ENCODE assay signal across 11 mouse cellular contexts in the genomic region with DNA sequence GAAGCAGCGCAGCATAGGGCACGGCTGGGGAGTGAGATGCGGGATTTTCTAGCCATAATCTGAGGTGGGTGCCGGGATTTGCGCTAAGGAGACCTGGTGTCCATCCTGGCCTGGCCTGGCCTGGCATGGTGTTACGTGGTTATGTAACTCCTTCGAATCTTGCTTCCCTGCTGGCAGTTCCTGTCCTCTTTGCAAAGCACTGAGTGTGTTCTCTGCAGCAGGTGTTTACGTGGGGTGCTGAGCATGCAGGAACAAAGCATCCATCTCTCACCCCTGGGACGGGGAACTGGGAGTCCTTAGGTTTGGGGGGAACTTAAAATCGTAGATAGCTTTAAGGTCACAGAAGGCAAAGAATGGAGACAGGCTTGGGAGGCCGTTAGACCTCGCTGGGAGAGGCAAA. TPM values are rescaled to one million over a fixed set of nuclear protein-coding genes. Genes with fewer than 3 reads are reported as not detected.
A peak's percentile ranks its signal among the peaks of the same experiment; 100 is the strongest.
DNase-seq lines count a peak whose midpoint lies in the region; ATAC-seq lines count a peak whose summit lies in the region.
"Had no signal": no experiment of that assay in that cellular context is flagged by ENCODE, and none has a peak within 500 bp of the region (broad histone marks: within the 10 kb centered on the region; RNA-seq: fewer than 3 reads in every experiment).

No protein-coding gene starts in this region.

- no peak overlapping the region for H3K4me2 ChIP-seq in lung, embryonic 16.5 days (ENCODE audit: low read depth, low read length)
- no peak overlapping the region for H3K4me2 ChIP-seq in heart, embryonic 14.5 days (ENCODE audit: low read length)
- no peak overlapping the region for H3K4me2 ChIP-seq in stomach, embryonic 14.5 days (replicated peaks; ENCODE audit: low read depth, low read length)

- peak overlapping the region; percentile 50 for H3K27ac ChIP-seq in lung, embryonic 16.5 days (ENCODE audit: low read length)
- peak overlapping the region; percentile 63 to 94 for H3K27ac ChIP-seq in heart, embryonic 14.5 days (replicated peaks in 1 of 2; ENCODE audit: control insufficient read depth in 1 of 2, insufficient read depth in 1 of 2, low read depth in 2 of 2, low read length in 2 of 2)
- H3K27ac ChIP-seq in stomach, embryonic 14.5 days (ENCODE audit: low read length): peak overlapping the region; percentile 49; the same call in 1 of the 2 replicates

- WGBS in lung, embryonic 16.5 days: 75% methylated on average over 12 of the region's 12 CpGs
- WGBS in heart, embryonic 14.5 days: 61% methylated on average over 12 of the region's 12 CpGs
- WGBS in stomach, embryonic 14.5 days: 72% methylated on average over 12 of the region's 12 CpGs

- peak; percentile 33 for DNase-seq in CD4-positive, CD25-positive, alpha-beta regulatory T cell, adult 2 months (ENCODE audit: low read depth, low spot score)
- DNase-seq in lung, postnatal 4 days: no peak
- no peak for DNase-seq in spleen, adult 12 weeks (ENCODE audit: low spot score)
- DNase-seq in frontal cortex, postnatal 25 days (ENCODE audit: low spot score in 2 of 2): no peak
- DNase-seq: adrenal gland, adult 2 months; gastrocnemius, postnatal 10 days; lung, postnatal 14 days had no signal

- no peak for ATAC-seq in CD4-positive, CD25-positive, alpha-beta regulatory T cell, adult 4 months
- ATAC-seq in lung, embryonic 16.5 days (ENCODE audit: low read depth): no peak
- no peak for ATAC-seq in heart, embryonic 14.5 days (ENCODE audit: insufficient number of reproducible peaks, insufficient read depth, low FRiP score, low read depth)
- no peak for ATAC-seq in stomach, embryonic 14.5 days (ENCODE audit: insufficient number of reproducible peaks, insufficient read depth, low FRiP score, low read depth)

- H3K4me1 ChIP-seq in lung, embryonic 16.5 days (replicated peaks; ENCODE audit: control insufficient read depth, insufficient read depth, low read length): peaks cover 63% of the 10 kb centered on the region
- H3K4me1 ChIP-seq in heart, embryonic 14.5 days (ENCODE audit: control insufficient read depth in 2 of 2, insufficient read depth in 2 of 2, low read length in 2 of 2): peaks cover 60 to 98% of the 10 kb centered on the region in 2 experiments
- peaks cover 43% of the 10 kb centered on the region for H3K4me1 ChIP-seq in stomach, embryonic 14.5 days (ENCODE audit: control insufficient read depth, insufficient read depth, low read length)

- H3K36me3 ChIP-seq in lung, embryonic 16.5 days (ENCODE audit: control insufficient read depth, insufficient read depth, low read length): no peaks in the 10 kb centered on the region
- no peaks in the 10 kb centered on the region for H3K36me3 ChIP-seq in heart, embryonic 14.5 days (ENCODE audit: control insufficient read depth, insufficient read depth, low read length)
- no peaks in the 10 kb centered on the region for H3K36me3 ChIP-seq in stomach, embryonic 14.5 days (ENCODE audit: control insufficient read depth, insufficient read depth, low read length)

- H3K9ac ChIP-seq in lung, embryonic 16.5 days (ENCODE audit: low read length): no peak overlapping the region
- H3K9ac ChIP-seq in heart, embryonic 14.5 days (ENCODE audit: low read length): peak overlapping the region; percentile 51
- H3K9ac ChIP-seq in stomach, embryonic 14.5 days (replicated peaks; ENCODE audit: low read depth, low read length): no peak overlapping the region

- no peaks in the 10 kb centered on the region for H3K9me3 ChIP-seq in lung, embryonic 16.5 days (ENCODE audit: control insufficient read depth, low read length)
- H3K9me3 ChIP-seq in heart, embryonic 14.5 days (ENCODE audit: control insufficient read depth, low read length): no peaks in the 10 kb centered on the region
- H3K9me3 ChIP-seq in stomach, embryonic 14.5 days (ENCODE audit: control insufficient read depth, low read depth, low read length): no peaks in the 10 kb centered on the region

- H3K4me3 ChIP-seq in lung, embryonic 16.5 days (ENCODE audit: low read length): no peak overlapping the region
- no peak overlapping the region for H3K4me3 ChIP-seq in heart, embryonic 14.5 days (ENCODE audit: control insufficient read depth in 1 of 2, insufficient read depth in 1 of 2, low read depth in 1 of 2, low read length in 2 of 2)
- no peak overlapping the region for H3K4me3 ChIP-seq in stomach, embryonic 14.5 days (ENCODE audit: low read depth, low read length)

- H3K27me3 ChIP-seq in lung, embryonic 16.5 days (ENCODE audit: control insufficient read depth, insufficient read depth, low read depth, low read length): no peaks in the 10 kb centered on the region
- no peaks in the 10 kb centered on the region for H3K27me3 ChIP-seq in heart, embryonic 14.5 days (ENCODE audit: control insufficient read depth, insufficient read depth, low read length)
- H3K27me3 ChIP-seq in stomach, embryonic 14.5 days (ENCODE audit: control insufficient read depth, insufficient read depth, low read length): no peaks in the 10 kb centered on the region

RNA-seq across cellular contexts. Expression of gene C1qtnf9, which starts 28.3 kb away (rescaled TPM):
- polyA plus RNA-seq in CD4-positive, CD25-positive, alpha-beta regulatory T cell, adult 4 months (2017; shearing (Covaris generic)): under 1 TPM in 1 of 2 experiments, not detected in 1; 0.39 TPM
- 1.1 and 1.4 TPM in 2 replicates for polyA plus RNA-seq in lung, embryonic 16.5 days (2015; fragmentation: Nextera tagmentation; extraction: Ambion mirVana)
- polyA plus RNA-seq in heart, embryonic 14.5 days (2014; fragmentation: Nextera tagmentation; extraction: Ambion mirVana): 0.31 and 0.98 TPM in 2 replicates
- 0.33 and 0.73 TPM in 2 replicates for polyA plus RNA-seq in stomach, embryonic 14.5 days (2014; fragmentation: Nextera tagmentation; extraction: Ambion mirVana)

RNA-seq across cellular contexts. Expression of gene Mipep, which starts 44.8 kb away (rescaled TPM):
- polyA plus RNA-seq in CD4-positive, CD25-positive, alpha-beta regulatory T cell, adult 4 months (2017; shearing (Covaris generic)): 1 to 10 TPM; 1.6 to 1.8 TPM
- polyA plus RNA-seq in lung, embryonic 16.5 days (2015; fragmentation: Nextera tagmentation; extraction: Ambion mirVana): 20.8 and 21.5 TPM in 2 replicates
- 33.4 and 37.3 TPM in 2 replicates for polyA plus RNA-seq in heart, embryonic 14.5 days (2014; fragmentation: Nextera tagmentation; extraction: Ambion mirVana)
- polyA plus RNA-seq in stomach, embryonic 14.5 days (2014; fragmentation: Nextera tagmentation; extraction: Ambion mirVana): 22.3 and 24.0 TPM in 2 replicates
